Mouse (Mus musculus) forebrain, embryonic 11.5 days (tissue): ENCODE measurements around the gene Maml3. TPM values are rescaled to one million over a fixed set of nuclear protein-coding genes. Genes with fewer than 3 reads are reported as not detected.
A peak's percentile ranks its signal among the peaks of the same experiment; 100 is the strongest.

Source experiments
- ATAC-seq: fragments of 200-750 bp; cut with Nextera tagmentation; replicated peaks from 2 replicates; pipeline ENCODE4 v1.8.0; 2017; ENCODE audit warnings: moderate TSS enrichment; ENCODE audit not compliant: low FRiP score
- DNase-seq: peaks from one replicate; pipeline ENCODE4 v3.0.0-alpha.2; 2017; ENCODE audit warnings: low spot score
- H3K27ac ChIP-seq: fragments of 300-500 bp; sonication (generic); 2 replicates; pipeline ENCODE4 v1.5.1; 2014; ENCODE audit warnings: low read depth, low read length
- H3K27me3 ChIP-seq: fragments of 300-500 bp; sonication (generic); 2 replicates; pipeline ENCODE4 v1.6.1; 2014; ENCODE audit warnings: mild to moderate bottlenecking, low read length, mixed read lengths; ENCODE audit not compliant: control insufficient read depth, insufficient read depth
- H3K36me3 ChIP-seq: fragments of 300-500 bp; sonication (generic); 2 replicates; pipeline ENCODE4 v1.6.1; 2014; ENCODE audit warnings: mild to moderate bottlenecking, low read length, moderate library complexity, mixed read lengths; ENCODE audit not compliant: control insufficient read depth, insufficient read depth
- H3K4me1 ChIP-seq: fragments of 300-500 bp; sonication (generic); replicated peaks from 2 replicates; pipeline ENCODE4 v1.6.1; 2014; ENCODE audit warnings: low read length, mixed read lengths; ENCODE audit not compliant: control insufficient read depth, insufficient read depth
- H3K4me2 ChIP-seq: fragments of 300-500 bp; sonication (generic); 2 replicates; pipeline ENCODE4 v1.6.1; 2014; ENCODE audit warnings: low read depth, mild to moderate bottlenecking, low read length, moderate library complexity, mixed read lengths; ENCODE audit not compliant: severe bottlenecking
- H3K4me3 ChIP-seq: fragments of 300-500 bp; sonication (generic); 2 replicates; pipeline ENCODE4 v1.5.1; 2014; ENCODE audit warnings: low read depth, low read length
- H3K9ac ChIP-seq: fragments of 300-500 bp; sonication (generic); 2 replicates; pipeline ENCODE4 v1.6.1; 2014; ENCODE audit warnings: low read length
- H3K9me3 ChIP-seq: fragments of 300-500 bp; sonication (generic); 2 replicates; pipeline ENCODE4 v1.6.1; 2016; ENCODE audit warnings: low read length, mixed read lengths; ENCODE audit not compliant: control insufficient read depth
- WGBS: fragments of 180-500 bp; shearing (Covaris S2); extraction: QIAGEN DNeasy Blood & Tissue Kit; methylation state at CpG from one replicate; pipeline ENCODE4 v1.1.7; 2014; 5-methylcytosine and 5-hydroxymethylcytosine counted together
- polyA plus RNA-seq: library from polyadenylated mRNA; unstranded; fragments of >200 nt; fragmentation: Nextera tagmentation; extraction: Ambion mirVana; gene quantifications from 2 replicates; pipeline ENCODE4 v1.2.1, GENCODE M21; 2014

Gene Maml3
- polyA plus RNA-seq, 1 experiment from 2014 or later = 7.5 TPM

GRCm38 (mm10) chr3:51733685-51734084 lies 371.2 kb downstream of the Maml3 start:
- Histone ChIP-seq H3K9ac (no peak overlapping the region), H3K4me1 (0 out of 2 replicates have a peak, but pooled peaks cover 2% of the 10 kb centered on the region), H3K27ac (no peak overlapping the region), H3K27me3 (no peaks in the 10 kb centered on the region), H3K9me3 (no peaks in the 10 kb centered on the region), H3K4me2 (no peak overlapping the region), H3K4me3 (no peak overlapping the region), H3K36me3 (no peaks in the 10 kb centered on the region)
- ATAC-seq (no peak), DNase-seq (no peak)
- 95% methylated on average over 3 of the region's 3 CpGs for WGBS

GRCm38 (mm10) chr3:51731949-51732636 lies 372.8 kb downstream of the Maml3 start:
- no peak for DNase-seq
- H3K9ac ChIP-seq = no peak overlapping the region
- no peak for ATAC-seq
- H3K4me3 ChIP-seq = no peak overlapping the region
- H3K27ac ChIP-seq = no peak overlapping the region
- 89% methylated on average over 16 of the region's 16 CpGs for WGBS
- no peaks in the 10 kb centered on the region for H3K27me3 ChIP-seq
- H3K4me1 ChIP-seq = 0 out of 2 replicates have a peak, but pooled peaks cover 2% of the 10 kb centered on the region
- no peak overlapping the region for H3K4me2 ChIP-seq
- H3K9me3 ChIP-seq = no peaks in the 10 kb centered on the region
- H3K36me3 ChIP-seq = no peaks in the 10 kb centered on the region

DNA sequence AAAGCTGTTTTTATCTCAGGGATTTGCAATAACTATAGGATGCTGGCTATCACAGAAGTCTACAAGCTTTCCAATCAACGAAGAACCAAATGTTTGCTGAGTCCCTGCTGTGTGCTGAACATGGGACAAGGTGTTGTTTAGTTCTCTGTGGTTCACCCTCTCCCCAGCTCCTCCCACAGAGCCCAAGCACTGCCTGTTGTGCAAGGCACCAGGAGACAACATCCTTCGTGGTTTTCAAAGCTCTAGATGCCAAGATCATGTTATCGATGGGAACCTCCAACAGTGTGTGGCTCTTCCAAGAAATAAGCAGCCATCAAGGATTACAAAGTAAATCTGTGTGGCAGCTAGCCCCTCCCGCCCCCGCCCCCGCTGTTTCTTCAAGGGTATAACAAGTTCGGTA lies 374.2 kb downstream of the Maml3 start:
- DNase-seq = no peak
- no peak overlapping the region for H3K9ac ChIP-seq
- no peak overlapping the region for H3K27ac ChIP-seq
- no peaks in the 10 kb centered on the region for H3K9me3 ChIP-seq
- WGBS = 94% methylated on average over 7 of the region's 7 CpGs
- H3K4me2 ChIP-seq = no peak overlapping the region
- H3K4me3 ChIP-seq = no peak overlapping the region
- no peaks in the 10 kb centered on the region for H3K36me3 ChIP-seq
- ATAC-seq = no peak
- 0 out of 2 replicates have a peak, but pooled peaks cover 2% of the 10 kb centered on the region for H3K4me1 ChIP-seq
- H3K27me3 ChIP-seq = no peaks in the 10 kb centered on the region

DNA sequence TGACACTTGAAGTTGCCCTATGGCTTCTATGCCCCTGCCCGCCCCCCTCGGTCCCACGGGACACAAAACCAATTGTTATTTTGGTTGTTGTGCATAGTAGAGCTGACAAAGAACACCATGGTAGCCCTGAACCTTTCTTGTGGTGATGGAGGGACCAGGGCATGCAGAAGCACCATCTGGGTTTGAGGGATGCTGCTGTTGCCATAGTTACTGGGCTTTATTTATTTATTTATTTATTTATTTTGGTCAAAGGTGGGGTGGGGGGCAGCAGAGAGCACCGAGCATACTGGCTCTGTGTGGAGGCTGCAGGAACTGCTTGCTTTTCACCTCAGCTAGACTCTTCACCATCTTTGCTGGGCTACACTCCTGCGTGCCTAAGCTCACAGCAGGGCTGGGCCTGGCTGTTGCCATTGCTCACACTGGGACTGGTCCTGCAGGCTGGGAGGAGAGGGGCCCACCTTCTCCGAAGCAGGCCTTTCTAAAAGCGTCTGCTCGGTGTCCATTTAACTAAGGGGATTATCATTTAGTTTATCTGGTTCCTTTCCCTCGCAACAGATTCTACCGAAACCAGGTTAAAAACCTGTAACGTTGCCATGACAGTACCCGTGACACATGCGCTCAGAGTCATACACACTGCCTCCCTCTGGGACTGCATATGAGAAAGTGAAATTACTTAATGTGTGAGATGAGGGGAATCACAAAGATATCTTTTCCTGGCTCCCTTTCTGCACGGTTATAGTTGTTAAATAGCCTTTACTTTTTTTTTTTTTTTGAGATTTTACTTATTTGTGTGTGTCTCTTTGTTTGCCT lies 375.6 kb downstream of the Maml3 start:
- Histone ChIP-seq H3K4me3 (no peak overlapping the region), H3K27me3 (no peaks in the 10 kb centered on the region), H3K36me3 (no peaks in the 10 kb centered on the region), H3K9me3 (no peaks in the 10 kb centered on the region), H3K27ac (no peak overlapping the region), H3K9ac (no peak overlapping the region), H3K4me2 (no peak overlapping the region), H3K4me1 (0 out of 2 replicates have a peak, but pooled peaks cover 2% of the 10 kb centered on the region)
- no peak for DNase-seq
- peak; percentile 60; the same call in 1 of the 2 replicates for ATAC-seq
- WGBS = 60% methylated on average over 14 of the region's 14 CpGs

- 0 out of 2 replicates have a peak, but pooled peaks cover 2% of the 10 kb centered on the region for H3K4me1 ChIP-seq
- no peak overlapping the region; the same call in 1 of the 2 replicates for H3K27ac ChIP-seq
- no peaks in the 10 kb centered on the region for H3K36me3 ChIP-seq
- no peaks in the 10 kb centered on the region for H3K9me3 ChIP-seq
- no peaks in the 10 kb centered on the region for H3K27me3 ChIP-seq
- 77% methylated on average over 12 of the region's 12 CpGs for WGBS
- DNase-seq (no peak), ATAC-seq (0 out of 2 replicates have a peak, but pooled peaks have one; percentile 30)
- no peak overlapping the region for H3K4me3 ChIP-seq
- H3K4me2 ChIP-seq = no peak overlapping the region
- no peak overlapping the region for H3K9ac ChIP-seq
Observed at GRCm38 (mm10) chr3:51728456-51728855, 376.4 kb downstream of the Maml3 start.

- 84% methylated on average over 8 of the region's 8 CpGs for WGBS
- Histone ChIP-seq H3K36me3 (no peaks in the 10 kb centered on the region), H3K9ac (no peak overlapping the region), H3K4me2 (no peak overlapping the region), H3K27me3 (no peaks in the 10 kb centered on the region), H3K4me3 (no peak overlapping the region), H3K27ac (0 out of 2 replicates have a peak overlapping the region, but pooled peaks have one; percentile 19), H3K4me1 (0 out of 2 replicates have a peak, but pooled peaks cover 2% of the 10 kb centered on the region), H3K9me3 (no peaks in the 10 kb centered on the region)
- no peak for DNase-seq
- no peak for ATAC-seq
Observed at GRCm38 (mm10) chr3:51727968-51728367, 376.9 kb downstream of the Maml3 start.

GRCm38 (mm10) chr3:51727487-51727886 lies 377.4 kb downstream of the Maml3 start:
- H3K4me1 ChIP-seq = no peaks in the 10 kb centered on the region

GRCm38 (mm10) chr3:51726257-51726656 lies 378.6 kb downstream of the Maml3 start:
- no peak for DNase-seq
- Histone ChIP-seq H3K4me2 (no peak overlapping the region), H3K36me3 (no peaks in the 10 kb centered on the region), H3K9me3 (no peaks in the 10 kb centered on the region), H3K4me1 (no peaks in the 10 kb centered on the region), H3K9ac (no peak overlapping the region), H3K4me3 (no peak overlapping the region), H3K27me3 (no peaks in the 10 kb centered on the region), H3K27ac (no peak overlapping the region)
- ATAC-seq = no peak
- WGBS = 95% methylated on average over 6 of the region's 6 CpGs

More at GRCm38 (mm10) chr3:51727487-51727886, 377.4 kb downstream of the Maml3 start:
- ATAC-seq = no peak
- Histone ChIP-seq H3K27ac (no peak overlapping the region), H3K27me3 (no peaks in the 10 kb centered on the region), H3K4me3 (no peak overlapping the region), H3K36me3 (no peaks in the 10 kb centered on the region), H3K9me3 (no peaks in the 10 kb centered on the region), H3K4me2 (no peak overlapping the region), H3K9ac (no peak overlapping the region)
- 85% methylated on average over 3 of the region's 3 CpGs for WGBS
- DNase-seq = no peak
